Mouse (Mus musculus): ENCODE results near the gene Olfr988.
"Not testable (repeated sequence)": the region's sequence is repeated elsewhere in the genome, so short reads cannot be mapped to it uniquely, and the experiment has no call there.

Gene Olfr988

GRCm38 (mm10) chr2:85363127-85363526 is at the start of gene Olfr988:
TSS of gene Olfr988 (minus strand) at chr2:85363227.
- not testable (repeated sequence) for DNase-seq

- DNase-seq, result no peak
These were observed 46.3 kb upstream of the Olfr988 start, which contains the start of gene Olfr992 for GRCm38 (mm10) chr2:85409369-85409768. TSS of gene Olfr992 (minus strand) at chr2:85409469.

- no peak for DNase-seq
These were observed 23.1 kb downstream of the Olfr988 start for GRCm38 (mm10) chr2:85339972-85340371.

- not testable (repeated sequence) for DNase-seq
These were observed 23.8 kb downstream of the Olfr988 start, which contains the start of gene Olfr987 for GRCm38 (mm10) chr2:85339215-85339614. TSS of gene Olfr987 (minus strand) at chr2:85339315.

- no peak for DNase-seq
These were observed 43.9 kb downstream of the Olfr988 start for GRCm38 (mm10) chr2:85319106-85319505.

Data from right cerebral cortex, postnatal 25 days (tissue).